ENCODE assay signal across 12 mouse cellular contexts in the genomic region with DNA sequence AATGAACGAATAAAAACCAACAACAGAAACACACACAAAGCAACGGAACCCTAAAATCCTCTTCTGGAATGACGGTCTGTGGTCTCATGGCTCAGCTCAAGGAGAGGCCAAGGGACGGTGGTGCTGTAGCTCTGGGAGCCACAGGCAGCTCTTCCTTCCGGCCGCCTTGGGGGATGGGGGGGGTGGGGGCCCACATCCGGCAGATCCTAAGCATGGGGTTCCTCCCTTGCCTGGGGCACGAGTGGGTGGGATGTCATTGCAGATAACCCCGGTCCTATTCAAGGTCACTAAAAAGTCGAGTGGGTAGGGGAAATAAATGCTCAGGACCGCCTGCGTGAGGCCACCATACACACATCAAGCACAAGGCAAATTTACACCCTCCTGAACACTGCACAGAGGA. TPM values are rescaled to one million over a fixed set of nuclear protein-coding genes. Genes with fewer than 3 reads are reported as not detected.
A peak's percentile ranks its signal among the peaks of the same experiment; 100 is the strongest.
DNase-seq lines count a peak whose midpoint lies in the region; ATAC-seq and TF ChIP-seq lines count a peak whose summit lies in the region.
"Had no signal": no experiment of that assay in that cellular context is flagged by ENCODE, and none has a peak within 500 bp of the region (broad histone marks: within the 10 kb centered on the region; RNA-seq: fewer than 3 reads in every experiment).

No protein-coding gene starts in this region.

- peak overlapping the region; percentile 81; the same call in 1 of the 2 replicates for H3K27ac ChIP-seq in kidney, embryonic 15.5 days
- peak overlapping the region; percentile 63; the same call in 1 of the 2 replicates for H3K27ac ChIP-seq in ES-Bruce4 (ENCODE audit: insufficient read depth, low read length)
- peak overlapping the region; percentile 77 for H3K27ac ChIP-seq in intestine, embryonic 14.5 days (ENCODE audit: low read depth)
- H3K27ac ChIP-seq in stomach, embryonic 16.5 days (ENCODE audit: low read length), result peak overlapping the region; percentile 91
- H3K27ac ChIP-seq: heart, embryonic 13.5 days; hindbrain, postnatal 0 days; neural tube, embryonic 13.5 days had no signal

- TF ChIP-seq EP300 in ES-Bruce4 (IDR thresholded peaks at IDR 0.05; ENCODE audit: insufficient read depth, low read depth, low read length), result peak; percentile 97

- no peak overlapping the region for H3K4me2 ChIP-seq in kidney, embryonic 15.5 days
- no peak overlapping the region for H3K4me2 ChIP-seq in intestine, embryonic 14.5 days (ENCODE audit: low read length)
- no peak overlapping the region for H3K4me2 ChIP-seq in stomach, embryonic 16.5 days (ENCODE audit: low read depth, low read length)
- H3K4me2 ChIP-seq: heart, embryonic 13.5 days; neural tube, embryonic 13.5 days had no signal

- H3K36me3 ChIP-seq in kidney, embryonic 15.5 days, result no peaks in the 10 kb centered on the region
- peaks cover 4% of the 10 kb centered on the region; the same call in 1 of the 2 replicates for H3K36me3 ChIP-seq in ES-Bruce4 (ENCODE audit: control insufficient read depth, insufficient read depth, low read length, poor library complexity, severe bottlenecking)
- no peaks in the 10 kb centered on the region for H3K36me3 ChIP-seq in intestine, embryonic 14.5 days (ENCODE audit: control insufficient read depth, insufficient read depth, low read length)
- no peaks in the 10 kb centered on the region for H3K36me3 ChIP-seq in stomach, embryonic 16.5 days (ENCODE audit: control insufficient read depth, insufficient read depth, low read length)
- H3K36me3 ChIP-seq: heart, embryonic 13.5 days; neural tube, embryonic 13.5 days had no signal

- no peak for DNase-seq in kidney, postnatal 14 days
- no peak for DNase-seq in intestine, embryonic 14.5 days (ENCODE audit: low spot score)
- DNase-seq in spleen, postnatal 10 days (ENCODE audit: low spot score in 2 of 2), result no peak
- DNase-seq in ovary, adult 18-20 months (ENCODE audit: low spot score), result no peak
- DNase-seq in urinary bladder, postnatal 36 days (ENCODE audit: low spot score in 2 of 2), result no peak

- no peak for TF ChIP-seq CTCF in ES-Bruce4 (IDR thresholded peaks at IDR 0.05; ENCODE audit: low read depth, low read length)

- no peak for TF ChIP-seq POLR2A in ES-Bruce4 (IDR thresholded peaks at IDR 0.05; ENCODE audit: insufficient read depth, low read length)

- no peak overlapping the region for H3K4me3 ChIP-seq in kidney, embryonic 15.5 days (replicated peaks)
- peak overlapping the region; percentile 23; the same call in 1 of the 2 replicates for H3K4me3 ChIP-seq in ES-Bruce4 (ENCODE audit: low read depth, low read length)
- no peak overlapping the region for H3K4me3 ChIP-seq in intestine, embryonic 14.5 days (ENCODE audit: low read depth, low read length)
- H3K4me3 ChIP-seq in stomach, embryonic 16.5 days (replicated peaks; ENCODE audit: low read length), result no peak overlapping the region
- H3K4me3 ChIP-seq: heart, embryonic 13.5 days; neural tube, embryonic 13.5 days had no signal

- H3K27me3 ChIP-seq in kidney, embryonic 15.5 days, result no peaks in the 10 kb centered on the region
- no peaks in the 10 kb centered on the region for H3K27me3 ChIP-seq in ES-Bruce4 (ENCODE audit: control insufficient read depth, insufficient read depth, low read length, poor library complexity, severe bottlenecking)
- no peaks in the 10 kb centered on the region for H3K27me3 ChIP-seq in intestine, embryonic 14.5 days (replicated peaks; ENCODE audit: control insufficient read depth, insufficient read depth, low read length)
- no peaks in the 10 kb centered on the region for H3K27me3 ChIP-seq in stomach, embryonic 16.5 days (ENCODE audit: control insufficient read depth, insufficient read depth, low read length)
- H3K27me3 ChIP-seq: heart, embryonic 13.5 days; neural tube, embryonic 13.5 days had no signal

- H3K9ac ChIP-seq in kidney, embryonic 15.5 days, result no peak overlapping the region
- peak overlapping the region; percentile 63 for H3K9ac ChIP-seq in ES-Bruce4 (ENCODE audit: low read depth, poor library complexity, severe bottlenecking)
- no peak overlapping the region for H3K9ac ChIP-seq in intestine, embryonic 14.5 days (ENCODE audit: low read length)
- no peak overlapping the region for H3K9ac ChIP-seq in stomach, embryonic 16.5 days (ENCODE audit: low read length)
- H3K9ac ChIP-seq: heart, embryonic 13.5 days; neural tube, embryonic 13.5 days had no signal

- no peak for ATAC-seq in kidney, embryonic 15.5 days (replicated peaks; ENCODE audit: low FRiP score)
- no peak for ATAC-seq in intestine, embryonic 14.5 days (replicated peaks; ENCODE audit: low FRiP score, low TSS enrichment, low read depth)
- ATAC-seq in stomach, embryonic 16.5 days (ENCODE audit: insufficient read depth, low FRiP score), result no peak
- ATAC-seq: hindbrain, postnatal 0 days had no signal

- no peaks in the 10 kb centered on the region for H3K9me3 ChIP-seq in kidney, embryonic 15.5 days (replicated peaks)
- no peaks in the 10 kb centered on the region for H3K9me3 ChIP-seq in ES-Bruce4 (replicated peaks; ENCODE audit: control insufficient read depth, insufficient read depth, low read length, poor library complexity, severe bottlenecking)
- H3K9me3 ChIP-seq in intestine, embryonic 14.5 days (ENCODE audit: control insufficient read depth, low read length), result no peaks in the 10 kb centered on the region
- H3K9me3 ChIP-seq in stomach, embryonic 16.5 days (replicated peaks; ENCODE audit: control insufficient read depth, low read length), result no peaks in the 10 kb centered on the region
- H3K9me3 ChIP-seq: heart, embryonic 13.5 days; neural tube, embryonic 13.5 days had no signal

- 48% methylated on average over 12 of the region's 12 CpGs for WGBS in kidney, embryonic 15.5 days
- WGBS in intestine, embryonic 14.5 days, result 58% methylated on average over 12 of the region's 12 CpGs
- 49% methylated on average over 12 of the region's 12 CpGs for WGBS in stomach, embryonic 16.5 days

- peaks cover 73% of the 10 kb centered on the region for H3K4me1 ChIP-seq in kidney, embryonic 15.5 days
- H3K4me1 ChIP-seq in ES-Bruce4 (ENCODE audit: control insufficient read depth, insufficient read depth, low read length), result peaks cover 6% of the 10 kb centered on the region
- H3K4me1 ChIP-seq in intestine, embryonic 14.5 days (replicated peaks; ENCODE audit: control insufficient read depth, insufficient read depth, low read length), result peaks cover 33% of the 10 kb centered on the region
- H3K4me1 ChIP-seq in stomach, embryonic 16.5 days (ENCODE audit: control insufficient read depth, insufficient read depth, low read length), result peaks cover 9% of the 10 kb centered on the region

RNA-seq across cellular contexts. Expression of a gene that starts 17.4 kb away (rescaled TPM):
- polyA plus RNA-seq in kidney, embryonic 15.5 days (2015; fragmentation: Nextera tagmentation; extraction: Ambion mirVana), result 0.87 and 1.00 TPM in 2 replicates
- 120 and 122 TPM in 2 replicates for polyA plus RNA-seq in ES-Bruce4 (2011; ENCODE audit: insufficient read depth, insufficient read length, low read depth, missing spikeins)
- polyA plus RNA-seq in intestine, embryonic 14.5 days (2014; fragmentation: Nextera tagmentation; extraction: Ambion mirVana), result 2.7 and 2.9 TPM in 2 replicates
- 0.96 and 0.98 TPM in 2 replicates for polyA plus RNA-seq in stomach, embryonic 16.5 days (2015; fragmentation: Nextera tagmentation; extraction: Ambion mirVana)

RNA-seq across cellular contexts. Expression of a gene that starts 31.3 kb away (rescaled TPM):
- 0.58 and 0.62 TPM in 2 replicates for polyA plus RNA-seq in kidney, embryonic 15.5 days (2015; fragmentation: Nextera tagmentation; extraction: Ambion mirVana)
- not detected in 2 replicates for polyA plus RNA-seq in ES-Bruce4 (2011; ENCODE audit: insufficient read depth, insufficient read length, low read depth, missing spikeins)
- polyA plus RNA-seq in intestine, embryonic 14.5 days (2014; fragmentation: Nextera tagmentation; extraction: Ambion mirVana), result 0.46 TPM in 1 of 2 replicates, not detected in the other
- 0.19 TPM in 1 of 2 replicates, not detected in the other for polyA plus RNA-seq in stomach, embryonic 16.5 days (2015; fragmentation: Nextera tagmentation; extraction: Ambion mirVana)
- polyA plus RNA-seq: C2C12; hindbrain, postnatal 0 days; neural tube, embryonic 13.5 days had no signal

RNA-seq across cellular contexts. Expression of a gene that starts 42.0 kb away (rescaled TPM):
- polyA plus RNA-seq in kidney, embryonic 15.5 days (2015; fragmentation: Nextera tagmentation; extraction: Ambion mirVana), result 0.55 and 0.78 TPM in 2 replicates
- 0.57 and 1.4 TPM in 2 replicates for polyA plus RNA-seq in ES-Bruce4 (2011; ENCODE audit: insufficient read depth, insufficient read length, low read depth, missing spikeins)
- 0.08 TPM in 2 replicates for polyA plus RNA-seq in intestine, embryonic 14.5 days (2014; fragmentation: Nextera tagmentation; extraction: Ambion mirVana)
- polyA plus RNA-seq in stomach, embryonic 16.5 days (2015; fragmentation: Nextera tagmentation; extraction: Ambion mirVana), result 0.04 TPM in 1 of 2 replicates, not detected in the other
- polyA plus RNA-seq: C2C12; heart, embryonic 13.5 days; hindbrain, postnatal 0 days; neural tube, embryonic 13.5 days had no signal

Comparison
In these comparisons a context has a peak if more than half of its experiments do, and no peak if none do; other contexts are left out.
1. RNA of a gene that starts 17.4 kb away (polyA plus RNA-seq): 120 to 122 TPM in ES-Bruce4; 2.7 to 2.9 TPM in intestine, embryonic 14.5 days, 0.87 to 1.00 TPM in kidney, embryonic 15.5 days and 0.96 to 0.98 TPM in stomach, embryonic 16.5 days; every median in the first group is over 10 times any median in the second.
2. Peak in every context shown above with its lines, with median percentiles within 50 percentile points of each other: H3K27ac ChIP-seq.